Mouse (Mus musculus) small intestine, adult 2 months (tissue): ENCODE results near the gene Ralgapa2.

ENCODE experiments used
- CTCF ChIP-seq: fragments of 200-500 bp; IDR thresholded peaks from 2 replicates; pipeline ENCODE4 v1.5.1; 2012; ENCODE audit warnings: low read depth, mild to moderate bottlenecking, control low read depth, inconsistent platforms, low read length, moderate library complexity, mixed read lengths; ENCODE audit not compliant: insufficient replicate concordance, insufficient read length; ENCODE audit errors: extremely low read depth
- POLR2A ChIP-seq: fragments of 200-500 bp; IDR thresholded peaks from 2 replicates; pipeline ENCODE4 v1.6.1; 2012; ENCODE audit warnings: low read depth, mild to moderate bottlenecking, control low read depth, inconsistent platforms, low read length, moderate library complexity

- TF ChIP-seq POLR2A (no peak), CTCF (no peak)
These were observed 256.5 kb downstream of the Ralgapa2 start for GRCm38 (mm10) chr2:146255636-146256035.
